Mouse (Mus musculus) hindbrain, postnatal 0 days (tissue): ENCODE data around the gene Dlg2. TPM values are rescaled to one million over a fixed set of nuclear protein-coding genes. Genes with fewer than 3 reads are reported as not detected.

Experiments
- ATAC-seq: fragments of 200-750 bp; cut with Nextera tagmentation; 2 replicates; pipeline ENCODE4 v1.8.0; 2017; ENCODE audit warnings: mild to moderate bottlenecking, moderate TSS enrichment, moderate library complexity
- DNase-seq: peaks from one replicate; pipeline ENCODE4 v3.0.0-alpha.2; 2015; ENCODE audit warnings: low spot score
- H3K27ac ChIP-seq: fragments of 300-500 bp; sonication (generic); 2 replicates; pipeline ENCODE4 v1.5.1; 2014; ENCODE audit warnings: mild to moderate bottlenecking
- H3K27me3 ChIP-seq: fragments of 300-500 bp; sonication (generic); 2 replicates; pipeline ENCODE4 v1.6.1; 2014; ENCODE audit warnings: low read length, mixed read lengths; ENCODE audit not compliant: insufficient read depth
- H3K36me3 ChIP-seq: fragments of 300-500 bp; sonication (generic); 2 replicates; pipeline ENCODE4 v1.6.1; 2014; ENCODE audit warnings: low read length, mixed read lengths; ENCODE audit not compliant: insufficient read depth
- H3K4me1 ChIP-seq: fragments of 300-500 bp; sonication (generic); 2 replicates; pipeline ENCODE4 v1.6.1; 2014; ENCODE audit warnings: antibody characterized with exemption, low read length, mixed read lengths; ENCODE audit not compliant: insufficient read depth
- H3K4me2 ChIP-seq: fragments of 300-500 bp; sonication (generic); 2 replicates; pipeline ENCODE4 v1.6.1; 2014; ENCODE audit warnings: low read depth, mild to moderate bottlenecking, low read length, moderate library complexity, mixed read lengths
- H3K4me3 ChIP-seq: fragments of 300-500 bp; sonication (generic); 2 replicates; pipeline ENCODE4 v1.5.1; 2014; ENCODE audit warnings: low read length
- H3K9ac ChIP-seq: fragments of 300-500 bp; sonication (generic); replicated peaks from 2 replicates; pipeline ENCODE4 v1.6.1; 2014; ENCODE audit warnings: mild to moderate bottlenecking, low read length, moderate library complexity, mixed read lengths
- H3K9me3 ChIP-seq: fragments of 300-500 bp; sonication (generic); 2 replicates; pipeline ENCODE4 v1.6.1; 2016; ENCODE audit warnings: low read length, mixed read lengths
- CTCF ChIP-seq: IDR thresholded peaks from 2 replicates; pipeline ENCODE4 v1.5.1; 2016; ENCODE audit warnings: antibody characterized with exemption, control low read depth, low read depth
- WGBS: fragments of 180-500 bp; shearing (Covaris S2); extraction: QIAGEN DNeasy Blood & Tissue Kit; methylation state at CpG from one replicate; pipeline ENCODE4 v1.1.7; 2014; 5-methylcytosine and 5-hydroxymethylcytosine counted together
- polyA plus RNA-seq: library from polyadenylated mRNA; unstranded; fragments of >200 nt; fragmentation: Nextera tagmentation; extraction: Ambion mirVana; gene quantifications from 2 replicates; pipeline ENCODE4 v1.2.1, GENCODE M21; 2015
- total RNA-seq: library from RNA; depleted of rRNA; stranded (reverse); fragments of >200 nt; gene quantifications from 2 replicates; pipeline ENCODE4 v1.2.3, GENCODE M21; 2014

Gene Dlg2
- total and polyA plus RNA-seq, 2 experiments from 2014 or later = 20.4 to 113 TPM

DNA sequence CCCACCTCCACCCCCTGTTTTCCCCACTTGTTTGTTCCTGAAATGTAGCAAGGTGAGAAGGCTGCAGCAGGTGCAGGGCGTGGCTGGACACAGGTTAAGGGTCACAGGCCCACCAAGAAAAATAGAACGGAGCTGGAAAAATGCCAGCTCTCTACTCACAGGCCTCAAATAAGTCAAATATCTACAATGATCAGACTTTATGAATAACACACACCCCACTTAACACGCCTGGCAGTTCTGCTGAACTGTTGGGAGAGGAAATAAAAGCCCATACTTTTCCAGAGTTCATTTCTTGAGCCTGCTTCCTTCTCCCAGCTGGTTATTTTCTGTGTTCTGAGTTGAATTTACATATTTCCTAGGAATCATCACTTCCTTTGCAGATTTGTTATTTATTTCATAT, 967.4 kb downstream of the Dlg2 start:
- Histone ChIP-seq H3K4me3 (no peak overlapping the region), H3K27me3 (no peaks in the 10 kb centered on the region), H3K36me3 (no peaks in the 10 kb centered on the region), H3K9ac (no peak overlapping the region), H3K27ac (no peak overlapping the region), H3K4me1 (peaks cover 5% of the 10 kb centered on the region; the same call in 1 of the 2 replicates), H3K4me2 (no peak overlapping the region), H3K9me3 (no peaks in the 10 kb centered on the region)
- ATAC-seq (no peak), DNase-seq (no peak)
- 72% methylated on average over 3 of the region's 3 CpGs for WGBS
- no peak for TF ChIP-seq CTCF

GRCm38 (mm10) chr7:91444728-91445127, 968.3 kb downstream of the Dlg2 start:
- Histone ChIP-seq H3K4me1 (peaks cover 5% of the 10 kb centered on the region; the same call in 1 of the 2 replicates), H3K27ac (no peak overlapping the region), H3K36me3 (no peaks in the 10 kb centered on the region), H3K9ac (no peak overlapping the region), H3K27me3 (no peaks in the 10 kb centered on the region), H3K4me3 (no peak overlapping the region), H3K4me2 (no peak overlapping the region), H3K9me3 (no peaks in the 10 kb centered on the region)
- no peak for TF ChIP-seq CTCF
- DNase-seq = no peak
- WGBS = 65% methylated on average over 3 of the region's 3 CpGs
- ATAC-seq = no peak

GRCm38 (mm10) chr7:91456796-91457195, 980.3 kb downstream of the Dlg2 start:
- Histone ChIP-seq H3K27me3 (no peaks in the 10 kb centered on the region), H3K4me1 (no peaks in the 10 kb centered on the region), H3K4me2 (no peak overlapping the region), H3K27ac (no peak overlapping the region), H3K4me3 (no peak overlapping the region), H3K9ac (no peak overlapping the region), H3K9me3 (no peaks in the 10 kb centered on the region), H3K36me3 (no peaks in the 10 kb centered on the region)
- no peak for DNase-seq
- 6% methylated on average over 1 of the region's 1 CpGs for WGBS
- TF ChIP-seq CTCF = no peak
- no peak for ATAC-seq

DNA sequence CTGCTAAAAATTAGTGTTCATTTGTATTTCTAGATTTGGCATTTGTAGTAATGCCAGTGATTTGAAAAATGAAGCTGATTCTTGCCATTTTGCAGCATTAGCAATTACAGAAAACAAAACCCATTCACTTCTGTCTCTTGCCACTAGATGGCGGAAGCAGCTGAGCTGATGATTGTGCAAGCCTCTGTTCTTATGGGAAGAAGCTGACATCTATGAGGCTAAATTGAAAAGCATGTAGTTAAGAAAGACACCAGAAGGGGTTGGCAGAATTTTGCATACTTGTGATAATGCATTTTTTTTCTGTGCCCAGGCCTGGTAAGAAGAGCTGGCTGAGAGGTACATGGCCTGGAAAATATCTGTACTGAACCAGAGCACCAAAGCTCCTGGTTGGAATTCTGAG, 980.7 kb downstream of the Dlg2 start:
- no peaks in the 10 kb centered on the region for H3K9me3 ChIP-seq
- 0% methylated on average over 1 of the region's 1 CpGs for WGBS
- TF ChIP-seq CTCF = peak; percentile 97

DNA sequence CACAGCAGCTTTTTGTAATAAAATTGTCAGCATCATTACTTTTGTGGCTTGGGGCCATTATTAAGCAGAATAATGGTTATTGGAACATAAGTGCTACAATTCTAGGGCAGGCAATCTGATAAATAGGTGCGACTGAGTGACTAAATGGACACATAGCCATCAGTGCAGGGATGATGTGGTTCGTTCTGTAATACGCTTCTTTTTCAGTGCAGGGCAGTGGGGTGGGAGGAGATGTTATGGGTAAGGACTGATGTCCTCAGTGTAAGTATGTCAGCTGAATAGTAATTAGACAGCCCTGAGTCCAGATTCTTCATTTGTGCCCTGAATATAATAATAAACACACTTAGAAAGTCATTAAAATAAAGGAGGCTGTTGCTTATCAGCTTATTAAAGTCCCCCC, 984.9 kb downstream of the Dlg2 start:
- Histone ChIP-seq H3K27ac (no peak overlapping the region), H3K27me3 (no peaks in the 10 kb centered on the region), H3K9ac (no peak overlapping the region), H3K4me3 (no peak overlapping the region), H3K9me3 (no peaks in the 10 kb centered on the region), H3K36me3 (no peaks in the 10 kb centered on the region), H3K4me1 (no peaks in the 10 kb centered on the region), H3K4me2 (no peak overlapping the region)
- 77% methylated on average over 3 of the region's 3 CpGs for WGBS
- no peak for TF ChIP-seq CTCF
- ATAC-seq (no peak), DNase-seq (no peak)

More for the DNA sequence above, 980.7 kb downstream of the Dlg2 start:
- Histone ChIP-seq H3K4me1 (no peaks in the 10 kb centered on the region), H3K9ac (no peak overlapping the region), H3K27me3 (no peaks in the 10 kb centered on the region), H3K27ac (no peak overlapping the region), H3K4me3 (no peak overlapping the region), H3K4me2 (no peak overlapping the region), H3K36me3 (no peaks in the 10 kb centered on the region)
- DNase-seq (peak; percentile 91), ATAC-seq (peak; percentile 87)

DNA sequence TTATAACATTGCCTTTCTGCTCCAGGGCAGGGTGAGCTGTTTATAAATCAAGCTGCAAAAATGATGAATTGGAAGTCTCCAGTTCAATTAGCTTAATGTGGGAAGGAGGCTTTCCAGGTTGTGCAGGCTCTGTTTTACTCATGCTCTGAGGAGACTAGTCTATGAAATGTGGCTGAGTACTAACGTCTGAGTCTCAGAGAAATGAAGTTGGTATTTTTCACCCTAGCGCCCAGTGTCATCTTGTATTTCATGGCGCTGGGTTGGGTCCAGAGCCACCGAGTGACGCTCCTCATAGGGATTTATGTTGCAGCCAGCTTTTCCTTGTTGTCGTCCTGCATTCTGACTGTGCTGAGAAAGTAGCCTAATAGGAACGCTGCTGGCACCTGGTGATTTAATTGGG, 986.8 kb downstream of the Dlg2 start:
- no peak overlapping the region for H3K4me2 ChIP-seq
- no peak for ATAC-seq
- H3K9me3 ChIP-seq = no peaks in the 10 kb centered on the region
- DNase-seq = no peak
- no peaks in the 10 kb centered on the region for H3K27me3 ChIP-seq
- no peak overlapping the region for H3K27ac ChIP-seq
- no peak overlapping the region for H3K9ac ChIP-seq
- H3K4me1 ChIP-seq = no peaks in the 10 kb centered on the region
- TF ChIP-seq CTCF = no peak
- no peak overlapping the region for H3K4me3 ChIP-seq
- no peaks in the 10 kb centered on the region for H3K36me3 ChIP-seq
- WGBS = 67% methylated on average over 7 of the region's 7 CpGs

- no peak for DNase-seq
- Histone ChIP-seq H3K4me1 (no peaks in the 10 kb centered on the region), H3K27ac (no peak overlapping the region), H3K4me3 (no peak overlapping the region), H3K27me3 (no peaks in the 10 kb centered on the region), H3K9me3 (no peaks in the 10 kb centered on the region), H3K9ac (no peak overlapping the region), H3K36me3 (no peaks in the 10 kb centered on the region), H3K4me2 (no peak overlapping the region)
- TF ChIP-seq CTCF = no peak
- ATAC-seq = no peak
- WGBS = 87% methylated on average over 3 of the region's 3 CpGs
These were observed 990.6 kb downstream of the Dlg2 start for GRCm38 (mm10) chr7:91467061-91467460.
